Mouse (Mus musculus): Measurements from ENCODE around the gene Dmd.

GRCm38 (mm10) chrX:83050190-83050589 lies 101.5 kb downstream of the Dmd start:
- no peak for TF ChIP-seq ZKSCAN1 (IDR thresholded peaks at IDR 0.05; ENCODE audit: low read depth, low read length)
- TF ChIP-seq CTCF (IDR thresholded peaks at IDR 0.05 in 2 of 3, conservative IDR thresholded peaks at IDR 0.05 in 1 of 3; ENCODE audit: control insufficient read depth in 1 of 3, insufficient read depth in 1 of 3, low read depth in 2 of 3, low read length in 3 of 3, poor library complexity in 1 of 3, severe bottlenecking in 1 of 3) = no peak
